Mouse (Mus musculus) cerebellum, postnatal 36 days (tissue): ENCODE measurements around the gene Pde4b.
A peak's percentile ranks its signal among the peaks of the same experiment; 100 is the strongest.

Source experiments
- DNase-seq, 2 experiments: peaks; one replicate each; pipeline ENCODE4 v3.0.0; 2021 to 2022; ENCODE audit warnings: mixed read lengths in 2 of 2

The Pde4b gene

DNA sequence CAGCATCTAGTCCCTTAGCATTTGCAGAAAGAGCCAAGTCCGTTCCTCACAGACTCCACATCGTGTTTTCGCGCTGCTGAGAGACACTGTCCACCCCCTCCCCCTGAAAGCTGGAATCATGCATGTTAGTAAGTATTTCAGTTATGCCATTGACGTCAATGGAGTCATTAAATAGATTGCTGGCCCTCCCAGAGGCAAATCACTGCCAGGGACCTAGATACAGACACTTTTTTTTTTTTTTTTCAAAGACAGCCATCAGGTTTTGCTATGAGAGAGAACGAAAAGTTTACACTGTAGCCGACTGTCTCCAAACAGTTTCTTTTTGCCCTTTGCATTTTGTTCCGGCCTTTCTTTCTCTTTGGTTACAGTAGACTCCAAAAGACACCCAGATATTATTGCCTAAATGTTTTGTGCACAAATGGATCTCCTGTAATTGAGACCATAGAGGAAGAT, 423.6 kb downstream of the Pde4b start:
- DNase-seq, result no peak

DNA sequence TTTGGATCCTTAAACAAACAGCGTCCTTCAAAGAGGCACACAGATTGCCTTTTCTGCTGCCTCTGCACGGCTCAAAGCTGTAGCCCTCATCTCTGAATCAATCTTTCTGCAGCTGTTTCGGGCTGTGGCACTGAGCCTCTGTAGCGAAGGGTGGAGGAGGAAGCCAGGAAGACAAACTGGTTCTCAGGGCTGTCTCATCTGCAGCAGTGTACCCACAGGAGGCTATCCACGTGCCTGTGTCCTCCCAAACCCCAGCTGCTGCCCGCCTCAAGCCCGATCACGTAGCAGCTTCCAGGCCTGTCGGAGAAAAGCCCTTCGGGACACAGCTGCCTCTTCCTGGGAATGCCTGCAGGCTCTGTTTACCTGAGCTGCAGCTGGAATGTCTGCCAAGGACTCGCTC, 424.2 kb downstream of the Pde4b start:
- DNase-seq, result no peak

DNA sequence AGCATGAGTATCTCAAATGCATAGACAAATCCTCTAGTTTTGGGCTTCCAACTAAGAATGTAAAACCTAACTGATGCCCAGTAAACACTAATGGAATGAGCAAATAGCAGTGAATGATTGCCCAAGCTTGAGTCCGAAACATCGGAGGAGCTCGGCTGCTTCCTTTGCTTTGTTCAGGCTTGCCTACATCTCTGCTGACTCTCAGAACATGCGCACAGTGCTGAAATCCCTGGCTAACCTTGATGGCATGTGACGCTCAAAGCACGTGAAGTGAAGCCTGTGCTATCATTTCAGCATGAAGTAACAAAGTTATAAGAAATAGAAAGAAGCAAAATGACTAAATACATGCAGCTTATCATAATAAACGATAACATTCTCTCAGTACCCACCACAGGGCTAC, 425.6 kb downstream of the Pde4b start:
- no peak for DNase-seq

DNA sequence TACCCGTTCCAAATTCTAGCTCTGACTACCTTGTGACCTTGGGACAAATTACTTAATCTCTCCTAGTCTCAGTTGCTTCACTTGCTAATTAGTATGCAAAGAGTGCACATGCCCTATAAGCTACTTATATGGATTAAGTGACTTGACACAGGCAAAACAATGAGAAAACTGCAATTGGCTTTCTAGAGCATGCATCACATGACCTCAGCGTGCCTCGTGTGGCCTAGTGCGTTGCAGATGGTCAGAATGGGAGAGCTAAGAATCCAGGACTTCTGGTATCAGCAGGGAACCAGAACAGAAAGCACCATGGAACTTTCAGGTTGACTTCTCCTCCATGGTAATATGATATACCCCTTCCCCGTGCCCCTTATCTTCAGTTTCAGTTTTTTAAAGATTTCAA, 426.2 kb downstream of the Pde4b start:
- no peak for DNase-seq

DNA sequence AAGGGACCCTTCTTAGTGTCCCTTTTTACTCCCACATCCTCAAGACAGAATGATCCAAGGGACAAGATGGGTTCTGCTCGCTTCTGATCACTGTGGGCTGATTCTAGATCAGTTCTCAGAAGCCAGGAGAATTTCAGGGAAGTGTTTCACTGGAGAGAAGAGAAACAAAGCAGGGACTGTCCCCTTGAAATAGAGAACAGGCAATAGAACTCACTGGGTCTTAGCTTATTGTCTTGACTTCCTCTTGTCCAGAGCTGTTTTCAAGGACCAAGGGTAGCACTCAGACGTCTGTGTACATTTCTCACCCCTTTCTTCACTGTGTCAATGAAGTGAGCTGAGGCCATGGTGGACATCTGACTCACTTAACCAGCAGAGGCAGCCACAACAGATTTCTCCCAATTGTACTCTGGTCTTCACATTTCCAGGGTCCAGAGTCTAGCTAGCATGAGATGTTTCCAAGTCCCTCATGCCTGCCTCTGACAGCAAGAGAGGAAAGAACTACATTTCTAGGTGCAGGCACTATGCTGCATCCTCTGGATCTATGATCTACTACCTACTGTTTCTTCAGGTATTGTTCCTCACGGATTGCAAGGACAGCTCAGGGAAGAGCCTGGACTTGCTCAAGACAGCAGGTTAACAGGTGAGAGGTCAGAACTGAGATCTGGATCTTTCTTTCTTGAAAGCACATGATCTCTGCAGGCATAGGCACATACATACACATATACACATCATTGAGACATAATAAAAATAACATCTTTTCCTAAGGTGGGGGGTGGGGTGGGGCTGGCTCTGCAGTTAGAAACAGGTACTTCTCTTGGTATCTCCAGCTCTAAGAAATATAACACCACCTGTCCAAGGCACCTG, 427.9 kb downstream of the Pde4b start:
- DNase-seq, result no peak

DNA sequence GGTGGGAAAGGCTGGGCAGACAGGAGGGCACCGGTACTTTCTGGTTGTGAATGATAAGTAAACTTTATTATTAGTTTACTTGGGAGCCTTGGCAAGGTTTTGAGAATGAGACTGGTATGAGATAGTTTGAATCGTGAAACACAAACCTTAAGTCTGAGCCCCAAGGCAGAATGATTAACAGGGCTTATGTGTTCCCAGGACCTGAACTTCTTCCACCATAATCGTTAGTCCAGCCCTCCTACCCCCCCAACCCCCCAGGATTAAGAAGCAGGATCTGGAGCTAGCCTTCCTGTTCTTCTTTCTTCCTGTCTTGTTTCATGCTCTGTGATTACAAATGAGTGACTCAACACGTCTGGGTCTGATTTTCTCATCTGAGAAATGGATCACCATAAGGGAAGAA, 429.1 kb downstream of the Pde4b start:
- DNase-seq, result no peak

DNA sequence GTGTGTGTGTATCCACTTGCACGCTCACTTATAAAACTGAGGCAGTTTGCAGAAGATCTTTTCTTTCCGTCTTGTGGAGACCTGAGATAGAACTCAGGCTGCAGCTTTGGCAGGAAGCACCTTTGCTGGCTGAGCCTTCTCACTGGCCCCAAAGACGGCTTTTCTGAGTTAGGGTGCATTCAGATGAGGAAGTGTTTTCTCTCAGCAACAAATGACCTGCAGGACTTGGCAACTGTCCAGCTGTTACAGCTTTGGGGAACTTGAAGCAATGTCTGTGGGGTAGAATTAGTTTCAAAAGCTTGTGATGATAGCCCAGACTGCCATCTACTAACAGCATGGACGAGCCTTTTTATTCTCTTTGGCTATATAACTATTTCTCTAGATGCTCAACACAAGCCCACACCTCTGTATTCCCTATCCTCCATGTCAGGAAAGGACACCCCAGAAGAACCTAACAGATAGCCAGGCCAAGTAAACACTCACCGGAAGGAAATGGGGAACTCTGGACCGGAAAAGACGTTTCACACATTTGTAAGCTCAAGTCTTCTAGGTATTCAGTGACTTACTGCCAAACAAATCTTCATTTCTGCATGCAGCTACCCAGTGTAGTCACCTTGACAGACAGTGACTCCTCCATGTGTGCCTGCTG, 429.8 kb downstream of the Pde4b start:
- no peak for DNase-seq

DNA sequence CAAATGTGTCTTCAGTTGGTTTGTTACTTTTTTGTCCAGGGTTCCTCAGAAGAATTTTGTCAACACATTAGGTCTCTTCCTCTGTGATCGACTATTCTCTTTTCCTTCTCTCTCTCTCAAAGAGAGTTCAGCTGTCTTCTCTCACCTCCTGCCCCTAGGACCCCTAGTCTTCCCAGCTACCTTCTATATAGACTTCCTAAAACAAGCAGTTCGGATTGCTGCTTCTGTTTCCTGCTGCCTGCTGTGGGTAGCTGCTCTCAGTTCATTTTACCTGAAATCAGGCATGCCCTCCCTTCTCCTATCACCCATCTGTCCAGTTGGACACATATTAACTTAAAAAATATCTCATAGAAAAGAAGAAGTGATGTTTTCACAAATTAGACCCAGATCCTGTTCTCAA, 430.3 kb downstream of the Pde4b start:
- no peak for DNase-seq

DNA sequence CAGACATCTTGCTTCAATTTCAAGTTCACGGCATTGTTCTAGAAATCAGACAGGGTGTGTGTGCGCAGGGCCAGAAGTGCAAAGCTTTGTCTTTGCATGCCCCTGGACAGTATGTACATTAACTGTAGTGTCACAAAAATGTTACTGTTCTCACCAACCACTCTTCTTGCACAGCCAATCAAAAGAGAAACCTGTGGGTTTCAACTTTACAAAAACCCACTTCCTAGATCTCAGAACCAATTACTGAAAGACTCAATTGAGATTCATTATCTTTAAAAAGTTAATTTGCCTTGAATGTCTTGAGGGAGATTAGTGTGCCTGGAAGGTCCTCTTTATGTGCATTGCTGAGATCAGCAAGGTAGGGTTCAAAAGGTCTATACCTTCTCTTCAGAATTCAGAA, 431.0 kb downstream of the Pde4b start:
- no peak for DNase-seq

DNA sequence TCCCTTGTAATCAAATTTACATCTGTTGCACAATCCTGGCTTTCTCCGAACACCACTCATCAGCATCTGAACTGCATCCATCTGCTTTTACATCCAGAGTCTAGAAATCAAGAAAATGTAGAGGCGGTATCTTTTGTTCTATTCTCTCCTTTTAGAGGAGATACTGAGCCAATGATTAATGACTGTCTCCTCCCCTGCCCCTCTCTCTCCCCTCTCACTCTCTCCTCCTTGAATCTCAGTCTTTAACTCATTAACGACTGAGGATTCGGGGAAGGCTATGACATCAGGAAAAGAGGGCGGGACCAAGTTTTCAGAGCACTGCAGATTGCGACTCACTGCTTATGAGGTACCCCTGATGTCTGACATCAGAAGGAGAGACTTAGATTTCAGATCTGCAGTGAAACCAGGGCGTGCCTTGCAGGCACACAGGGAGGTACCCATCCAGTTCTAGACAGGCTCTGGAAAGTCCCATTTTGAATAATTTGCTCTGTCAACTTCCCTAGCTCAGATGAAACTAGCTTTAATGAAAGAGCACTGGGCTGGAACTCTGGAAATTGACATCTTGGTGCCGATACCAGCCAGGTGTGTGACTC, 433.4 kb downstream of the Pde4b start:
- DNase-seq, result no peak

DNA sequence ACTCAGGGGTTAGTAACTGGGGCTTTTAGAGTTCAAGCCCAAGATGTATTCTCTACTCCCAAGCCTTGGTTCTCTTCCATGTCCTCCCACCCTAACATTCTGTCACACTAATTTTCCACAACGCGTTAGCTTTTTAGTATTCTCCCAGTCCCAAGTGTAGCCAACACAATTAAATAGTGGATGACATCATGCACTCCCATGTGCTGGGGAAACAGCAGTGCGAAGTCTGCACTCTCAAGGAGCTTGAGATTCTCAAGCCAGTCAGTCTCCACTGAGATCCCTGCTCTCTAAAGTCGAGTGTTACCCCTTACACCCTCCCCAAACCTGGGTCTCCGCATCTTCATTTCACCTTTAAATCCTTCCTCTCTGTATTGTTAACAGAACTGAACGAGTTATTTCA, 434.1 kb downstream of the Pde4b start:
- DNase-seq, result no peak

DNA sequence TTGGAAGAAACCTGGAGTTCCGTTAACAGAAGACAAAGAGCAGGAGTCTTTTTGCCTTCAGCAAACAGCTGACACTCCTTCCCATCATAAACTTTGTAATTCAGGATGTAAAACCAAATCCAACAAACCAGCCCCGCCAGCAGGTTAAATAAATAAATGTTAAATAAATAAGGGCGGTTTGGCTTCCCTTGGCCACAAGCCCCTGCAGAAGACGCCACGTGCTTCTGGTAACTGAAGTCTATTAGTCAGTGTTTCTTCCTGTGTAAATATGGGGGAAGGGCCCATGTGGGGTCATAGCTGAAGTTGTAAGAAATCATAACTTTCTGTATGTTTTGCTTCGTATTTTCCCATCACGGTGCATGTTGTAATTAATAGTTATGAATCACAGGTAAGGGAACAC, 440.0 kb downstream of the Pde4b start:
- DNase-seq, result no peak

DNA sequence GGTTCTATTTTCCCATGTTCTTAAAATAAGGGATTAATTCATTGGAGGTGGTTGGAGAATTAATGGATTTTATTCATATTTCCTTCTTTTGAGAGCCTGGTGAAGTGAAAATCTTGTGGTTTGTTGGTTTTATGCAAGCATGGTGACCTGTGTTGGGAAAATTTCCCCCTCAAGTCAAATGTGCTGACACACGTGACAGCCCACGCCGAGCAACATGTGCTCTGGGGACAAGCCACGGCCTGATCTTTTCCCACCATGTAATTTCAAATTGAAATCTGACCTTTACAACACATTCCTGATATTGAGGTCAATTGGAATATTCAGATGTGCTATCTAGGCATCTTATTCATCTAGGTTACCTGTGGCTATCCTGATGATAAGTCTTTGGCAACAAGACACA, 443.5 kb downstream of the Pde4b start:
- no peak for DNase-seq

DNA sequence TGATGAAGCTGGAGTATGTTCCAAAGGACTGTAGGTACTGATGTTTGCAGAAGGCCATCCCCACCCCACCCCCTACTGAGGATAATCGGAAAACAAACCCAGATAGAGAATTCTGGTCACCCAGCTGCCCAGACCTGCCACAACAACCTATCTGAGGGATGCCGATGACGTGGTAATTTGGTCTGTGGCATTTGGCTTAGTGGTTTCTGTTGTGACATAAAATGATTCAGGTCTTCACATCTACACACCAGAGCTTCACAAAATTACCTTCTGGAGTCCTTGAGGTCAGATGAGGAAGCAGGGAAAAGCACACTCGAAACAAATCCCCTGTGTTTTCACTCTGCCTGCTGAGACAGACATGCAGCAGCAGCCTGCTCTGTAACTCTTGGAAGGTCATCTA, 444.4 kb downstream of the Pde4b start:
- DNase-seq, result no peak

DNA sequence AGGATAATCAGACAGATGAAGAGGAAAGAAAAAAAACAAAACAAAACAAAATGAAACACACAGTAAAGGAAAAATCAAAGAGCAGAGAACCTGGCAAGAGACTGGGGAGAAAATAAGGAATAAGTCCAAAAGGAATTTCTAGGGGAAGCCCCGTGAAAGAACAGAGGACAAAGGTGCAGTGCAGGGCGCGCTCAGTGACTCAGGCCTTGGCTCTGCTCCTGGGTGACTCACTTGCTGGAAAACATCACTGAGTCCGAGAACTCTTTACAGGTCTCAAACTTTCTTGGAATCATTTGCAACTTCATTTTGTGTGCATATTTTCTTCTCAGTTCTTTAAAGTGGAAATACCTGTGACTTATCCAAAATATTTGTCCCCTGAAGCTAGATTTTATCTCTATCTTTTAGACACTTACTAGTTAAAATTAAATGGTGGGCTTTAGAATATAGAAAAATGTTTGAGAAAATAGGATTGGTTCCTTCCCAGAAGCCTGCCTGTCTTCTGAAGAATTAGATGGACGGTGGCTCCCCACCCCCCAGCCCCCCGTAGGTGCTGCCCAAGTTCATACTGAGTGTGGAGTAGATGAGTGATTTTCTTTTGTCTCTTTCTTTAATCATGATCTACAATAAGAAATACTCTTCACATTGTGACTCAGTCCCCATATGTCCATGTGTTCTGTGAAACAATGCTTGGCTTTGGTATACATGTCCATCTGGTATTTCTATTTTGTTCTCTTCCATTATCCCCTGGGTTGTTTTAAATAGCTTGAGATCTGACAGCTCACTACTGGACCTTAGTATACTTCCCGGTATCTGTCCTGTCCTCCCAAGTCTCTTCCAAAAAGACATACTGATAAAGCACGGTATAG, 446.1 kb downstream of the Pde4b start:
- DNase-seq, result peak; percentile 71 to 78

DNA sequence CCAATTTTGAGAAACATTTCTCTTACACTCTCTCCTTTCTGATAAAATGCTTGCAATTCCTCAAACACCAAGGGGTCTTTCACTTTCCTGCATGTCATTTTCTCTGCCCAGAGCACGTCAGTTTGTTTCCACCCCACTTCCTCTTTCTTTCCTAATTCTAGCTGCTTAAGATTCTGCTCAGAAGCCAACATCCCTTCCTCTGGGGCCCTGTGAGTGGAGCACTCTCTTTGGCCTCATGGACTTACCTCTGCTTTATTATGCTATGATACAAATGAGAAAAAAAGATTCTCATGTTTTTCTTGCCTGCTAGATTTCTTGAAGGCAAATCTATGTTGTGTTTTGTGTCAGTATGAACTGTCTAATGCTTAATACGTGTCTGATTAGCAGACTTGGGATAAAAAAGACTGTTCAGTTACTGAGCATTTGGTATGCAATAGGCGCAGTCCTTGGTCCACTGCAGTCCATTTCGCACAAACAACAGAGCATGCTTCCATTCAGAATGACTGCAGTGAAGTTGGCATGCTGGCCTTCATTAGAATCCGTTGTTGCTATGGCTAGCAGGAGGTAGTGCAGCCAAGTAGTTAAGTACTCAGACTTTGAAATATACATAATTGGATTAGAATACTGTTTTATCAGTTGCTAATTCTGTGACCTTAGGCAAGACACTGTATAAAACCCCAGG, 446.8 kb downstream of the Pde4b start:
- peak in 1 of 2 experiments; percentile 35 for DNase-seq

DNA sequence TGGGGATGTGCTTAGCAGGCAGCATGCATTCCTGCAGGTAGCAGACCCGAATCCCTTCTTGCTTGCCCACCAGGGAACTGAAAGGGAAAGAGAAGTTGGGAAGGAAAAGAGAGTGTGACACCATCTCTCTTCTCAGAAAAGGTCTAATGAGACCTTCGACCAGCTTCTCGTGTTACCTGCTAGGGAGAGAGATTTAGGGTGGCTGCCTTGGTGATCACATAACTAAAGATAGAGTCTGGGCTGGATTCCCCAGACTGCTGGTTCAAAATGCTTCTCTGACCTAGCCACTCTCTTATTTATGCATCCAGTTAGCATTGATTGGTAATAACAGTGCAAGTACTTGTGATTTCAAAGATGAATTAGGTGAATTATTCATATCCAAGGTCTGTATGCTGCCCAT, 448.5 kb downstream of the Pde4b start:
- no peak for DNase-seq

DNA sequence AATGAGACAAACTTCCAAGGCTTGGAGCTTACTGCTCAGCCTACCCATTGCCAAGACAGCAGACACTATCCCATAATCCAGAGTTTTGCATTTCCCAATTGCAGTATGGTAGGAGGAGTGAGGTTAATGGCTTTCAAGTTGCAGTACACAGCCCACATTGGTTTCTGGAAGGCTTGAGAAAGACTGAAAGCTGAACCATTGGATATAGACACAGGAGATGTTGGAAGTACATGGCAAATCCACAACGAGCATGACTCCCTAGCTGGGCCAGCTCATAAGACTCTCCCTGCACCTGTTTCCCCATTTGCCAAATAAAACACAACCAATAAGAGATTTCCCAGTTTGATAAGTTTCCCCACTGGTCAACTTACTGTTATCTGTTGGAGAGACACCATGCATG, 450.9 kb downstream of the Pde4b start:
- no peak for DNase-seq

DNA sequence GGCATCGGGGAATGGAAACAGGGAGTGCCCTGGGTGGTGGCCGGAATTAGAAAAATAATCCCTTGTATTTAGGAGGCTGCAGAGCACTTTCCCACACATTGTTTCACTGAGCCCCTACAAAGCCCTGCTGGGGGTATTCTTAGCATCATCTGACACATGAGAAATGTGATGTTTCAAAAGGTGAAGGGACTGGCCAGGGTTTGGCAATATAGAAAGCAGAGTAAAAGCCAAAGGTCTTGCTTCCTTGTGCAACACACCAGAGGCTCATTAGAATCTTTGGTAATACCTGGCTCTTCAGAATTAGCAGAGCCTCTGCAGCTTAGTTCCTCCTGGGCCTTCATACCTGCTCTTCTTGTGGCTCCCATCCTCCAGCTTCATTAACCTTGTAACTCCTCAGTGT, 451.4 kb downstream of the Pde4b start:
- DNase-seq, result no peak

DNA sequence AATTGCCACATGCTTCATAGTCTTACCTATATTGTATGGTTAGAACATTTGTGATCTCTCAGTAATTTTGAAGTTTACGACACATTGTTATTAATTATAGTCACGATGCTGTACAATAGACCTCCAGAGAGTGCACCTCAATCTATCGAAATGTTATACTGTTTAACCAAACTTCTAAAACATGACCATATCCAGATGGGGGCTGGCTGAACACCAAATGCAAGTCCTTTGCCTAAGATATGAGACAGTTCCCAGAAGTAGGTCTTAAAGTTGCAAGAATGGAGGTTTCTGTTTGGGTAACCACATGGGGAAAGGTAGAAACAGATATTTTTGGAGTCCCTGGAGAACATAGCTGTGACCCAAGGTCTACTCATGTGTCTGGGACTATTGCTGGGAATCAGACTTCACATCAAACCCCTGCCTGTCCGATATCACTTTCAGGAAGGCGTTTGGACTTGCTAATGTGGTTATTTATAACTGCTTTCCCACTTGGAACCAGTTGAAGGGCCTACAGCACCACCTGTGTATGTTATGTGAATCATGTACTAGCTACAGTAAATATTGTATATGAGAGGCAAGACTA, 452.3 kb downstream of the Pde4b start:
- DNase-seq, result no peak

DNA sequence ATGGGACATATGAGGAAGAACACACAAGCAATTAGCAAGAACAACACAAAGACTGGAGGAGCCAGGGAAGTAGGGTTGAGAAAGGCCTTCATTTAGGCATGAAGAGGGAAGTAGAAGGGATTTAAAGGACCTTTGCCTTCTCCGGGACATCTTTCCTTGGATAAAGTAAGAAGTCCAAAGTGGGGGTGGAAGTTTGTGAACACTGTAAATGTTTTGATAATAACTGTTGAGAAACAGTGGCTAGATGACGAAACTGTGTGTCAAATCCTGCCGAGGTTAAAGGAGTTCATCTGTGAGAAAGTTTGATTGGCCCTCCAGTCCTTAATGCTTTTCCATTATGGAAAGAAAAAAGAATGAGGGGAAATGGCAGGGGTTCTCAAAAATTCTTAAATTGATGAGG, 455.6 kb downstream of the Pde4b start:
- DNase-seq, result no peak

DNA sequence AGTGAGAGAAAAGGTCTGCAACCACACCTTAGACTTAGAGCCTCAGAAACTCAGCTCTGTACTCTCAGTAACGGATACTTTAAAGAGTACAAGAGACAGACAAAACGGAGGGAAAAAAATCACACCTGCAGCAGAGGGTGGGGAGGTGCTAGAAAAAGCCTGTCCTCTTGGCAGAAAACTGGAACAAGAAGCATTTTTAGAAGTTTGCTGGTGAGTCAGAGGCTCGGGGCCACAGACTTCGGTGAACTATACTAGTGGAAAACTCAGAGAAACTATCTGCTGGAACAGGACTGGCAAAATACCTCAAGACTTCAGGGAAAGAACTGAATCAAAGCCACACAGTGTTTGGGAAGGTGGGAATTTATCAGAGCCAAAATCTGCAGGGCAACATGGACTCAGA, 457.9 kb downstream of the Pde4b start:
- DNase-seq, result no peak
